Mouse (Mus musculus) G1E (cell line): ENCODE measurements around the gene Erbin.

Source experiments
- CTCF ChIP-seq: IDR thresholded peaks from 2 replicates; pipeline ENCODE4 v1.5.1; 2012; ENCODE audit warnings: low read depth, low read length, inconsistent platforms, mixed read lengths
- GATA1 ChIP-seq: IDR thresholded peaks from 2 replicates; pipeline ENCODE4 v1.6.1; 2012; ENCODE audit warnings: borderline replicate concordance, low read length, inconsistent platforms, mixed read lengths
- TAL1 ChIP-seq: conservative IDR thresholded peaks from 2 replicates; pipeline ENCODE4 v1.6.1; 2012; ENCODE audit warnings: low read depth, low read length, inconsistent platforms, mixed read lengths

DNA sequence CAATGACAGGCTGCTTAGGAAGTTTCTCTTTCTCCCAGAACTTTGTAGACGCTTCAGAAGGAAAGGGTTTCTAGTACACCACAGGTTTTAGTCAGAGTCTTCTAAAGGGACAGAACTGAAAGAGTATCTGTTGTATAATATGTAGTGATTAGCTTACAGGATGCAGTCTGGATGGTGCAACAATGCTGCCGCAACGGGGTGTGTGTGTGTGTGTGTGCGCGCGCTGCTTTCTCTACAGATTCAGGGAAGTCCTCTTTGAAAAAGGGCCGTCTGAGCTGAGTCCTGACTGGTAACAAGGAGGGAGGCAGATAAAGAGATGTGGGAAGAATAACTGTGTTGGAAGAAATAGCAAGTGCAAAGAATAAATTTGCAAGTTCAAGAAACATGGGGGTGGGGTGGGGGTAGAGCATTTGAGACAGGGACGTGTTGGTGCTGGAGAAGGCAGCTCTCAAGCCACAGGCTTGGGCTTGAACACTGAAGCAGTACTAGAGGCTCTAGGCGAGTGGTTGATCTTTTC is 38.4 kb upstream of the Erbin start:
- TF ChIP-seq CTCF (no peak), TAL1 (no peak), GATA1 (no peak)
